Mouse (Mus musculus) spleen, adult 2 months (tissue): ENCODE data around the gene Mrrf.

Experiments
- CTCF ChIP-seq: fragments of 200-500 bp; IDR thresholded peaks from 2 replicates; pipeline ENCODE4 v1.5.1; 2011; ENCODE audit warnings: mild to moderate bottlenecking, inconsistent platforms; ENCODE audit not compliant: insufficient read depth, insufficient read length, insufficient replicate concordance; ENCODE audit errors: extremely low read depth
- POLR2A ChIP-seq: fragments of 200-500 bp; IDR thresholded peaks from 2 replicates; pipeline ENCODE4 v1.6.1; 2011; ENCODE audit warnings: low read depth, low read length, inconsistent platforms

DNA sequence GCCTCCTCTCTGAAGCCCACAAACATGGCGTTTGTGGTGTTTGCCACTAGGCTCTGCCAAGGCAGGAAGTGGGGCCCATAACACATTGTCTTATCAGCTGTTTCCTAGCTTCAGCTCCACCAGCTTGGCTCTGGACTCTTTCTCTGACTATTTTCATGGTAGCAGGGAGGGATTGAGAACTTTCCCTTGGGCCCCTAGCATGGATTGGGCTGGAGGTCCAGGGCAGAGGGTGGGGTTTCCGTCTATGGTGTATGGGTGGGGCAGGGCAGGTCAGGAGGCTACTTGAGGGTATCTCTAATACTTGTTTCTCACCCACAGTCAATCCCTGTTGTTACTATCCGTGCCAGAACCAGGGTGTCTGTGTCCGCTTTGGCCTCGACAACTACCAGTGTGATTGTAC, 100.7 kb downstream of the Mrrf start:
- TF ChIP-seq CTCF (no peak), POLR2A (no peak)
